Mouse (Mus musculus): ENCODE measurements around the gene Prpf40a. TPM values are rescaled to one million over a fixed set of nuclear protein-coding genes. Genes with fewer than 3 reads are reported as not detected.

Prpf40a gene
- polyA plus RNA-seq, 1 experiment from 2014 or later: 95.3 TPM

GRCm38 (mm10) chr2:53105408-53105807, 85.7 kb downstream of the Prpf40a start:
- 86% methylated on average over 10 of the region's 10 CpGs for WGBS
- Histone ChIP-seq H3K4me1 (replicated peaks) (no peaks in the 10 kb centered on the region), H3K27me3 (replicated peaks) (no peaks in the 10 kb centered on the region), H3K27ac (ENCODE audit: poor library complexity, severe bottlenecking) (no peak overlapping the region), H3K9me3 (replicated peaks) (no peaks in the 10 kb centered on the region), H3K9ac (no peak overlapping the region), H3K4me3 (no peak overlapping the region), H3K36me3 (no peaks in the 10 kb centered on the region; the same call in 1 of the 2 replicates), H3K4me2 (no peak overlapping the region)
- ATAC-seq (ENCODE audit: insufficient number of reproducible peaks, low FRiP score): no peak

- H3K9me3 ChIP-seq (replicated peaks): no peaks in the 10 kb centered on the region
- no peak overlapping the region for H3K27ac ChIP-seq (ENCODE audit: poor library complexity, severe bottlenecking)
- no peaks in the 10 kb centered on the region for H3K27me3 ChIP-seq (replicated peaks)
- ATAC-seq (ENCODE audit: insufficient number of reproducible peaks, low FRiP score): no peak
- no peak overlapping the region for H3K9ac ChIP-seq
- H3K36me3 ChIP-seq: no peaks in the 10 kb centered on the region; the same call in 1 of the 2 replicates
- WGBS: 83% methylated on average over 2 of the region's 2 CpGs
- H3K4me3 ChIP-seq: no peak overlapping the region
- H3K4me2 ChIP-seq: no peak overlapping the region
- no peaks in the 10 kb centered on the region for H3K4me1 ChIP-seq (replicated peaks)
Measured at GRCm38 (mm10) chr2:53102901-53103300, 88.2 kb downstream of the Prpf40a start.

- H3K27ac ChIP-seq (ENCODE audit: poor library complexity, severe bottlenecking): no peak overlapping the region
- no peaks in the 10 kb centered on the region for H3K27me3 ChIP-seq (replicated peaks)
- H3K4me1 ChIP-seq (replicated peaks): no peaks in the 10 kb centered on the region
- ATAC-seq (ENCODE audit: insufficient number of reproducible peaks, low FRiP score): no peak
- no peak overlapping the region for H3K4me2 ChIP-seq
- H3K36me3 ChIP-seq: no peaks in the 10 kb centered on the region
- H3K4me3 ChIP-seq: no peak overlapping the region
- 79% methylated on average over 11 of the region's 11 CpGs for WGBS
- no peaks in the 10 kb centered on the region for H3K9me3 ChIP-seq (replicated peaks)
- H3K9ac ChIP-seq: no peak overlapping the region
Measured at GRCm38 (mm10) chr2:53101885-53102740, 89.0 kb downstream of the Prpf40a start.

GRCm38 (mm10) chr2:53100093-53100492, 91.0 kb downstream of the Prpf40a start:
- H3K27ac ChIP-seq (ENCODE audit: poor library complexity, severe bottlenecking): no peak overlapping the region
- H3K9ac ChIP-seq: no peak overlapping the region
- H3K4me2 ChIP-seq: no peak overlapping the region
- H3K4me3 ChIP-seq: no peak overlapping the region
- H3K36me3 ChIP-seq: no peaks in the 10 kb centered on the region
- ATAC-seq (ENCODE audit: insufficient number of reproducible peaks, low FRiP score): no peak
- WGBS: 42% methylated on average over 2 of the region's 2 CpGs
- H3K27me3 ChIP-seq (replicated peaks): no peaks in the 10 kb centered on the region
- no peaks in the 10 kb centered on the region for H3K9me3 ChIP-seq (replicated peaks)
- no peaks in the 10 kb centered on the region for H3K4me1 ChIP-seq (replicated peaks)

- no peaks in the 10 kb centered on the region for H3K36me3 ChIP-seq
- H3K4me2 ChIP-seq: no peak overlapping the region
Measured at GRCm38 (mm10) chr2:53095489-53095888, 95.6 kb downstream of the Prpf40a start.

GRCm38 (mm10) chr2:53095031-53095430, 96.1 kb downstream of the Prpf40a start:
- Histone ChIP-seq H3K36me3 (no peaks in the 10 kb centered on the region), H3K4me1 (replicated peaks) (no peaks in the 10 kb centered on the region), H3K9me3 (replicated peaks) (no peaks in the 10 kb centered on the region), H3K27ac (ENCODE audit: poor library complexity, severe bottlenecking) (no peak overlapping the region), H3K27me3 (replicated peaks) (no peaks in the 10 kb centered on the region), H3K9ac (no peak overlapping the region), H3K4me2 (no peak overlapping the region), H3K4me3 (no peak overlapping the region)
- ATAC-seq (ENCODE audit: insufficient number of reproducible peaks, low FRiP score): no peak
- 81% methylated on average over 9 of the region's 9 CpGs for WGBS

More at GRCm38 (mm10) chr2:53095489-53095888, 95.6 kb downstream of the Prpf40a start:
- no peaks in the 10 kb centered on the region for H3K27me3 ChIP-seq (replicated peaks)
- H3K9me3 ChIP-seq (replicated peaks): no peaks in the 10 kb centered on the region
- no peak for ATAC-seq (ENCODE audit: insufficient number of reproducible peaks, low FRiP score)
- no peak overlapping the region for H3K4me3 ChIP-seq
- no peaks in the 10 kb centered on the region for H3K4me1 ChIP-seq (replicated peaks)
- no peak overlapping the region for H3K27ac ChIP-seq (ENCODE audit: poor library complexity, severe bottlenecking)
- no peak overlapping the region for H3K9ac ChIP-seq
- 85% methylated on average over 3 of the region's 3 CpGs for WGBS

- no peaks in the 10 kb centered on the region for H3K4me1 ChIP-seq (replicated peaks)
- 72% methylated on average over 3 of the region's 3 CpGs for WGBS
- H3K4me3 ChIP-seq: no peak overlapping the region
- no peaks in the 10 kb centered on the region for H3K36me3 ChIP-seq
- H3K27ac ChIP-seq (ENCODE audit: poor library complexity, severe bottlenecking): no peak overlapping the region
- H3K27me3 ChIP-seq (replicated peaks): no peaks in the 10 kb centered on the region
- no peak overlapping the region for H3K4me2 ChIP-seq
- ATAC-seq (ENCODE audit: insufficient number of reproducible peaks, low FRiP score): no peak
- no peak overlapping the region for H3K9ac ChIP-seq
- no peaks in the 10 kb centered on the region for H3K9me3 ChIP-seq (replicated peaks)
Measured at GRCm38 (mm10) chr2:53088744-53089143, 102.3 kb downstream of the Prpf40a start.

- H3K9ac ChIP-seq: no peak overlapping the region
- no peaks in the 10 kb centered on the region for H3K36me3 ChIP-seq
- 43% methylated on average over 9 of the region's 9 CpGs for WGBS
- H3K4me3 ChIP-seq: no peak overlapping the region
- H3K9me3 ChIP-seq (replicated peaks): no peaks in the 10 kb centered on the region
- H3K4me1 ChIP-seq (replicated peaks): no peaks in the 10 kb centered on the region
- ATAC-seq (ENCODE audit: insufficient number of reproducible peaks, low FRiP score): no peak
- no peaks in the 10 kb centered on the region for H3K27me3 ChIP-seq (replicated peaks)
- H3K27ac ChIP-seq (ENCODE audit: poor library complexity, severe bottlenecking): no peak overlapping the region
- no peak overlapping the region for H3K4me2 ChIP-seq
Measured at GRCm38 (mm10) chr2:53085617-53086202, 105.4 kb downstream of the Prpf40a start.

Other genes starting within 250 kb of the Prpf40a start
- gene Arl6ip6, start 442 bp upstream of the Prpf40a start, polyA plus RNA-seq (2016; fragmentation: Nextera tagmentation; extraction: Ambion mirVana): 35.1 and 37.4 TPM in 2 replicates